Comparison of ENCODE assay signal across 12 mouse cellular contexts in the genomic region with DNA sequence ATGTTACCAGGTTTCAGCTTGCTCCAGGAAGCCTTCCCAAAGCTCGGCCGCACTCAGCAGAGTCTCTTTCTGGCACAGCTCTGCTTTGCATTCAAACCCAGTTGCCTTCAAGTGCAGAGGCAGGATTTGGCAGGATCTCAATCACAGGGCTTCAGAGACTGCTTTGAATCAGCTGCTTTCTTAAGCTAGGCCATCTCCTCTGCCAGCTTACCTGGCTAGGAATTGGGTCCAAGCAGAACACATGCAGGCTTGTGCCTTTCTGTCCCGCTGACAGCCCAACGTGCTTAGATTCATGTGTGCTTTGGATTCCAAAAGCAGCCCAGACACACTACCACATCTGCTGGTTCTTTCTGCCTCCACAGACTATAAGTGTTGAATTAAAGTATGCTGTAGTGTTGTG. TPM values are rescaled to one million over a fixed set of nuclear protein-coding genes. Genes with fewer than 3 reads are reported as not detected.
DNase-seq lines count a peak whose midpoint lies in the region; ATAC-seq lines count a peak whose summit lies in the region.
"Had no signal": no experiment of that assay in that cellular context is flagged by ENCODE, and none has a peak within 500 bp of the region (broad histone marks: within the 10 kb centered on the region; RNA-seq: fewer than 3 reads in every experiment).

No protein-coding gene starts in this region.

- intact Hi-C loops in gastrocnemius, postnatal 14 days (cut with DNase I; ENCODE audit: low total_unique reads), result no loop called here
- intact Hi-C loops in left cerebral cortex, postnatal 10 days (cut with DNase I), result loop anchor here (10.0 kb wide), 1 partner anchor 130 kb away; no protein-coding TSS in a partner anchor

- no peak for ATAC-seq in inflammation-experienced regulatory T-cells, adult 6 months
- ATAC-seq: Patski had no signal

- peak; percentile 28 for DNase-seq in gastrocnemius, adult 18-20 months (ENCODE audit: low spot score)
- DNase-seq in gastrocnemius, postnatal 14 days, result no peak
- DNase-seq in brain, adult 2 months (ENCODE audit: low read depth, low spot score), result peak; percentile 81
- DNase-seq in frontal cortex, postnatal 14 days (ENCODE audit: low spot score in 2 of 2), result peak; percentile 31 to 45
- peak; percentile 36 to 58 for DNase-seq in left cerebral cortex, postnatal 10 days (ENCODE audit: extremely low spot score in 1 of 2, low spot score in 2 of 2)
- no peak for DNase-seq in thymus, adult 18-20 months
- DNase-seq in spleen, adult 12 weeks (ENCODE audit: low spot score), result no peak
- DNase-seq: kidney, postnatal 25 days; thymus, adult 2 months had no signal

RNA-seq across cellular contexts. Expression of gene Ccdc152, which starts 41.2 kb away (rescaled TPM):
- not detected for total RNA-seq in gastrocnemius, adult 18-20 months (2021)
- total RNA-seq in gastrocnemius, postnatal 14 days (2021), result not detected
- total RNA-seq in left cerebral cortex, postnatal 10 days (2021), result not detected
- polyA plus RNA-seq in inflammation-experienced regulatory T-cells, adult 6 months (2017; shearing (Covaris generic)), result 1 to 10 TPM in 1 of 3 experiments, under 1 TPM in 1, not detected in 1; 0.31 to 1.3 TPM
- total RNA-seq: granulocyte monocyte progenitor cell, adult 5-6 weeks had no signal

Comparison
In these comparisons a context has a peak if more than half of its experiments do, and no peak if none do; other contexts are left out.
1. DNase-seq: peak in gastrocnemius, adult 18-20 months (single experiment), brain, adult 2 months (single experiment), frontal cortex, postnatal 14 days (2 of 2) and left cerebral cortex, postnatal 10 days (2 of 2); none in gastrocnemius, postnatal 14 days (single experiment), thymus, adult 18-20 months (0 of 2) and spleen, adult 12 weeks (single experiment).